ENCODE assay signal across 10 mouse cellular contexts in the genomic region with DNA sequence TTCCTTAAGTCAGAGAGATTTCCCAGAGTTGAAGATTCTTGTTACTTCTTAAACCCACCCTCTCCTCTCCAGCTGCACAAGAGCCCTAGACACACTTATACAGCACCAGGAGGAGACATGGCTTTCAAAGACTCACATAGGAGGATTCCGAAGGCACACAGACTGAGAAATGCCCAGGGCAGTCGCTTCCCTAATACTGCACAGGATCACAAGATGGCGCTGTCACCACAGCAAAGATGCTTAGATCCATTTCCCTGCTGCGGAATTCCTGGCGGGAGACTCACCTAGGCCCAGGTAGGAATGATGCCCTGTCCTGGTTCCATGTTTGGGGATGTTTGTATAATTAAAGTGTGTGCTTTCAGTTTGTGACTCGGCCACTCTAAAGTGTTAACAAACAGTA. TPM values are rescaled to one million over a fixed set of nuclear protein-coding genes. Genes with fewer than 3 reads are reported as not detected.
A peak's percentile ranks its signal among the peaks of the same experiment; 100 is the strongest.
DNase-seq lines count a peak whose midpoint lies in the region; ATAC-seq and TF ChIP-seq lines count a peak whose summit lies in the region.
"Had no signal": no experiment of that assay in that cellular context is flagged by ENCODE, and none has a peak within 500 bp of the region (broad histone marks: within the 10 kb centered on the region; RNA-seq: fewer than 3 reads in every experiment).

No protein-coding gene starts in this region.

- H3K4me3 ChIP-seq in small intestine, adult 2 months (ENCODE audit: low read depth, low read length): no peak overlapping the region
- H3K4me3 ChIP-seq: embryonic facial prominence, embryonic 12.5 days; megakaryocyte, embryonic 14.5 days had no signal

- TF ChIP-seq CTCF in small intestine, adult 2 months (IDR thresholded peaks at IDR 0.05; ENCODE audit: extremely low read depth, insufficient read length, insufficient replicate concordance, low read depth, low read length): peak; percentile 76; the same call in 1 of the 2 replicates

- peaks cover 6% of the 10 kb centered on the region; the same call in 1 of the 2 replicates for H3K4me1 ChIP-seq in small intestine, adult 2 months (ENCODE audit: control insufficient read depth, insufficient read depth, insufficient read length, low read length)
- H3K4me1 ChIP-seq: embryonic facial prominence, embryonic 12.5 days; megakaryocyte, embryonic 14.5 days had no signal

- ATAC-seq in megakaryocyte progenitor cell, adult 5-6 weeks (replicated peaks; ENCODE audit: poor library complexity): 0 out of 2 replicates have a peak, but pooled peaks have one; percentile 42
- no peak for ATAC-seq in erythroblast, adult 5-6 weeks (replicated peaks; ENCODE audit: low FRiP score, poor library complexity, severe bottlenecking)

- no peak overlapping the region for H3K27ac ChIP-seq in small intestine, adult 2 months (ENCODE audit: insufficient read depth, low read depth, low read length)
- H3K27ac ChIP-seq: embryonic facial prominence, embryonic 12.5 days had no signal

- TF ChIP-seq POLR2A in small intestine, adult 2 months (IDR thresholded peaks at IDR 0.05; ENCODE audit: low read depth, low read length): no peak

- peak; percentile 18 for DNase-seq in urinary bladder, postnatal 25 days (ENCODE audit: low spot score)
- DNase-seq in urinary bladder, postnatal 10 days (ENCODE audit: low spot score): no peak
- DNase-seq in cerebellum, postnatal 10 days: peak; percentile 80 to 83
- DNase-seq in heart, postnatal 36 days: peak; percentile 34 to 53
- peak; percentile 15 to 55 for DNase-seq in layer of hippocampus, adult 8-10 months (ENCODE audit: low spot score in 2 of 2)

- 18% methylated on average over 6 of the region's 6 CpGs for WGBS in small intestine, adult 2 months

- H3K36me3 ChIP-seq in small intestine, adult 2 months (ENCODE audit: control insufficient read depth, insufficient read depth, low read length): peaks cover 14% of the 10 kb centered on the region; the same call in 1 of the 2 replicates
- H3K36me3 ChIP-seq: embryonic facial prominence, embryonic 12.5 days had no signal

- intact Hi-C loops in heart, postnatal 36 days (cut with DNase I): loop anchor here (2.0 to 5.0 kb wide), 3 partner anchors 894 to 1259 kb away; no protein-coding TSS in a partner anchor

- no peaks in the 10 kb centered on the region for H3K27me3 ChIP-seq in small intestine, adult 2 months (ENCODE audit: control insufficient read depth, insufficient read depth, low read length)
- H3K27me3 ChIP-seq: embryonic facial prominence, embryonic 12.5 days; megakaryocyte, embryonic 14.5 days had no signal

RNA-seq across cellular contexts. Expression of gene Themis3, which starts 16.4 kb away (rescaled TPM):
- not detected for total RNA-seq in heart, postnatal 36 days (2021)
- under 1 TPM in 1 of 4 experiments, not detected in 3; 0.13 TPM for total RNA-seq in layer of hippocampus, adult 8-10 months (2022)
- total RNA-seq in megakaryocyte progenitor cell, adult 5-6 weeks (2015): not detected in 2 replicates
- total RNA-seq in megakaryocyte progenitor cell, adult 5-6 weeks (2017): not detected in 2 replicates
- 12.4 and 30.1 TPM in 2 replicates for polyA plus RNA-seq in small intestine, adult 2 months (2012; rRNA removed)
- not detected in 2 replicates for total RNA-seq in erythroblast, adult 5-6 weeks (2015; ENCODE audit: low replicate concordance)
- total RNA-seq in erythroblast, adult 5-6 weeks (2017; ENCODE audit: low replicate concordance): not detected in 2 replicates
- polyA plus RNA-seq: embryonic facial prominence, embryonic 12.5 days had no signal

RNA-seq across cellular contexts. Expression of gene Rab12, which starts 58.5 kb away (rescaled TPM):
- 100 to 1,000 TPM; 231 to 233 TPM for total RNA-seq in heart, postnatal 36 days (2021)
- 100 to 1,000 TPM; 106 to 117 (median 108) TPM for total RNA-seq in layer of hippocampus, adult 8-10 months (2022)
- 18.9 and 26.1 TPM in 2 replicates for total RNA-seq in megakaryocyte progenitor cell, adult 5-6 weeks (2015)
- total RNA-seq in megakaryocyte progenitor cell, adult 5-6 weeks (2017): 26.6 and 36.4 TPM in 2 replicates
- 9.3 and 25.7 TPM in 2 replicates for polyA plus RNA-seq in small intestine, adult 2 months (2012; rRNA removed)
- 5.0 and 5.6 TPM in 2 replicates for total RNA-seq in erythroblast, adult 5-6 weeks (2015; ENCODE audit: low replicate concordance)
- total RNA-seq in erythroblast, adult 5-6 weeks (2017; ENCODE audit: low replicate concordance): 5.3 and 10.1 TPM in 2 replicates
